Mouse (Mus musculus): ENCODE measurements at regions not wholly inside any gene's neighbourhood (a gene's known extent, or its start where the extent isn't known, plus 50 kb on each side); places are given as distances from the start of the nearest gene placed in this dataset.

- H3K4me2 ChIP-seq, result no peak overlapping the region
- H3K4me3 ChIP-seq, result no peak overlapping the region
- H3K36me3 ChIP-seq, result no peaks in the 10 kb centered on the region
- 59% methylated on average over 1 of the region's 1 CpGs for WGBS (ENCODE audit: insufficient replicate concordance)
- no peaks in the 10 kb centered on the region for H3K9me3 ChIP-seq (replicated peaks)
- no peak overlapping the region for H3K27ac ChIP-seq
- H3K27me3 ChIP-seq (replicated peaks), result no peaks in the 10 kb centered on the region
- no peaks in the 10 kb centered on the region for H3K4me1 ChIP-seq
- H3K9ac ChIP-seq, result no peak overlapping the region
- ATAC-seq, result no peak
Measured at GRCm38 (mm10) chr16:86366197-86366596, 464.6 kb upstream of the Adamts5 start.

- H3K9ac ChIP-seq, result no peak overlapping the region
- H3K9me3 ChIP-seq (replicated peaks), result no peaks in the 10 kb centered on the region
- H3K4me3 ChIP-seq, result no peak overlapping the region
- H3K4me2 ChIP-seq, result no peak overlapping the region
- no peak for ATAC-seq
- no peaks in the 10 kb centered on the region for H3K4me1 ChIP-seq
- 63% methylated on average over 5 of the region's 5 CpGs for WGBS (ENCODE audit: insufficient replicate concordance)
- no peaks in the 10 kb centered on the region for H3K27me3 ChIP-seq (replicated peaks)
- H3K36me3 ChIP-seq, result no peaks in the 10 kb centered on the region
- no peak overlapping the region for H3K27ac ChIP-seq
Measured at GRCm38 (mm10) chr16:86361099-86361498, 459.5 kb upstream of the Adamts5 start.

GRCm38 (mm10) chr16:86355036-86355435, 453.4 kb upstream of the Adamts5 start:
- Histone ChIP-seq H3K36me3 (no peaks in the 10 kb centered on the region), H3K4me1 (no peaks in the 10 kb centered on the region), H3K27ac (no peak overlapping the region), H3K9me3 (replicated peaks) (no peaks in the 10 kb centered on the region), H3K4me2 (no peak overlapping the region), H3K4me3 (no peak overlapping the region), H3K27me3 (replicated peaks) (no peaks in the 10 kb centered on the region), H3K9ac (no peak overlapping the region)
- no peak for ATAC-seq
- 49% methylated on average over 2 of the region's 2 CpGs for WGBS (ENCODE audit: insufficient replicate concordance)

GRCm38 (mm10) chr16:86347753-86348152, 446.1 kb upstream of the Adamts5 start:
- Histone ChIP-seq H3K9ac (no peak overlapping the region), H3K4me3 (no peak overlapping the region), H3K27me3 (replicated peaks) (no peaks in the 10 kb centered on the region), H3K36me3 (no peaks in the 10 kb centered on the region), H3K27ac (no peak overlapping the region), H3K4me2 (no peak overlapping the region), H3K9me3 (replicated peaks) (no peaks in the 10 kb centered on the region), H3K4me1 (no peaks in the 10 kb centered on the region)
- 72% methylated on average over 5 of the region's 5 CpGs for WGBS (ENCODE audit: insufficient replicate concordance)
- ATAC-seq, result no peak

- no peaks in the 10 kb centered on the region for H3K9me3 ChIP-seq (replicated peaks)
- H3K4me2 ChIP-seq, result no peak overlapping the region
- no peaks in the 10 kb centered on the region for H3K4me1 ChIP-seq
- 55% methylated on average over 3 of the region's 3 CpGs for WGBS (ENCODE audit: insufficient replicate concordance)
- no peak for ATAC-seq
- H3K9ac ChIP-seq, result no peak overlapping the region
- H3K27ac ChIP-seq, result no peak overlapping the region
- H3K4me3 ChIP-seq, result no peak overlapping the region
- H3K36me3 ChIP-seq, result no peaks in the 10 kb centered on the region
- no peaks in the 10 kb centered on the region for H3K27me3 ChIP-seq (replicated peaks)
Measured at GRCm38 (mm10) chr16:86346916-86347315, 445.3 kb upstream of the Adamts5 start.

GRCm38 (mm10) chr16:86340311-86340710, 438.7 kb upstream of the Adamts5 start:
- 60% methylated on average over 2 of the region's 2 CpGs for WGBS (ENCODE audit: insufficient replicate concordance)
- Histone ChIP-seq H3K9ac (no peak overlapping the region), H3K36me3 (no peaks in the 10 kb centered on the region), H3K4me2 (no peak overlapping the region), H3K27ac (no peak overlapping the region), H3K27me3 (replicated peaks) (no peaks in the 10 kb centered on the region), H3K4me3 (no peak overlapping the region), H3K9me3 (replicated peaks) (no peaks in the 10 kb centered on the region), H3K4me1 (no peaks in the 10 kb centered on the region)
- ATAC-seq, result no peak

GRCm38 (mm10) chr16:86325406-86325805, 423.8 kb upstream of the Adamts5 start:
- H3K36me3 ChIP-seq, result no peaks in the 10 kb centered on the region
- H3K4me2 ChIP-seq, result no peak overlapping the region
- no peaks in the 10 kb centered on the region for H3K4me1 ChIP-seq
- WGBS (ENCODE audit: insufficient replicate concordance), result 59% methylated on average over 2 of the region's 2 CpGs
- no peak overlapping the region for H3K9ac ChIP-seq
- no peaks in the 10 kb centered on the region for H3K9me3 ChIP-seq (replicated peaks)
- no peak overlapping the region for H3K27ac ChIP-seq
- H3K4me3 ChIP-seq, result no peak overlapping the region
- no peaks in the 10 kb centered on the region for H3K27me3 ChIP-seq (replicated peaks)
- no peak for ATAC-seq

- Histone ChIP-seq H3K4me2 (no peak overlapping the region), H3K27me3 (replicated peaks) (no peaks in the 10 kb centered on the region), H3K9ac (no peak overlapping the region), H3K36me3 (no peaks in the 10 kb centered on the region), H3K9me3 (replicated peaks) (no peaks in the 10 kb centered on the region), H3K27ac (no peak overlapping the region), H3K4me1 (no peaks in the 10 kb centered on the region), H3K4me3 (no peak overlapping the region)
- 63% methylated on average over 2 of the region's 2 CpGs for WGBS (ENCODE audit: insufficient replicate concordance)
- ATAC-seq, result no peak
Measured at GRCm38 (mm10) chr16:86318898-86319297, 417.3 kb upstream of the Adamts5 start.

GRCm38 (mm10) chr16:86309696-86310095, 408.1 kb upstream of the Adamts5 start:
- no peak overlapping the region for H3K27ac ChIP-seq
- ATAC-seq, result no peak
- no peaks in the 10 kb centered on the region for H3K4me1 ChIP-seq
- no peaks in the 10 kb centered on the region for H3K9me3 ChIP-seq (replicated peaks)
- no peak overlapping the region for H3K4me2 ChIP-seq
- H3K4me3 ChIP-seq, result no peak overlapping the region
- H3K36me3 ChIP-seq, result no peaks in the 10 kb centered on the region
- H3K9ac ChIP-seq, result no peak overlapping the region
- 58% methylated on average over 2 of the region's 2 CpGs for WGBS (ENCODE audit: insufficient replicate concordance)
- no peaks in the 10 kb centered on the region for H3K27me3 ChIP-seq (replicated peaks)

GRCm38 (mm10) chr16:86303869-86304268, 402.2 kb upstream of the Adamts5 start:
- H3K9me3 ChIP-seq (replicated peaks), result no peaks in the 10 kb centered on the region
- H3K27ac ChIP-seq, result no peak overlapping the region
- H3K4me2 ChIP-seq, result no peak overlapping the region
- ATAC-seq, result no peak
- H3K4me1 ChIP-seq, result no peaks in the 10 kb centered on the region
- H3K27me3 ChIP-seq (replicated peaks), result no peaks in the 10 kb centered on the region
- WGBS (ENCODE audit: insufficient replicate concordance), result 66% methylated on average over 2 of the region's 2 CpGs
- no peak overlapping the region for H3K4me3 ChIP-seq
- no peak overlapping the region for H3K9ac ChIP-seq
- no peaks in the 10 kb centered on the region for H3K36me3 ChIP-seq

- Histone ChIP-seq H3K27me3 (replicated peaks) (no peaks in the 10 kb centered on the region), H3K4me1 (no peaks in the 10 kb centered on the region), H3K4me2 (no peak overlapping the region), H3K9ac (no peak overlapping the region), H3K27ac (no peak overlapping the region), H3K4me3 (no peak overlapping the region), H3K9me3 (replicated peaks) (no peaks in the 10 kb centered on the region), H3K36me3 (no peaks in the 10 kb centered on the region)
- 60% methylated on average over 3 of the region's 3 CpGs for WGBS (ENCODE audit: insufficient replicate concordance)
- no peak for ATAC-seq
Measured at GRCm38 (mm10) chr16:86302451-86303145, 401.0 kb upstream of the Adamts5 start.

- Histone ChIP-seq H3K9ac (no peak overlapping the region), H3K27me3 (replicated peaks) (no peaks in the 10 kb centered on the region), H3K4me1 (no peaks in the 10 kb centered on the region), H3K36me3 (no peaks in the 10 kb centered on the region), H3K4me3 (no peak overlapping the region), H3K4me2 (no peak overlapping the region), H3K27ac (no peak overlapping the region), H3K9me3 (replicated peaks) (no peaks in the 10 kb centered on the region)
- ATAC-seq, result no peak
- WGBS (ENCODE audit: insufficient replicate concordance), result 68% methylated on average over 2 of the region's 2 CpGs
Measured at GRCm38 (mm10) chr16:86294436-86294835, 392.8 kb upstream of the Adamts5 start.

- Histone ChIP-seq H3K27me3 (replicated peaks) (no peaks in the 10 kb centered on the region), H3K36me3 (no peaks in the 10 kb centered on the region), H3K4me2 (no peak overlapping the region), H3K27ac (no peak overlapping the region), H3K4me3 (no peak overlapping the region), H3K9ac (no peak overlapping the region), H3K9me3 (replicated peaks) (no peaks in the 10 kb centered on the region), H3K4me1 (no peaks in the 10 kb centered on the region)
- 81% methylated on average over 2 of the region's 2 CpGs for WGBS (ENCODE audit: insufficient replicate concordance)
- no peak for ATAC-seq
Measured at GRCm38 (mm10) chr16:86281326-86281725, 379.7 kb upstream of the Adamts5 start.

Data from liver, embryonic 12.5 days (tissue).